Mouse (Mus musculus) kidney, adult 9 months (tissue): ENCODE measurements around the gene Hipk2.

Experiments used
- DNase-seq: peaks from one replicate; pipeline ENCODE4 v3.0.0; 2022

Gene Hipk2

DNA sequence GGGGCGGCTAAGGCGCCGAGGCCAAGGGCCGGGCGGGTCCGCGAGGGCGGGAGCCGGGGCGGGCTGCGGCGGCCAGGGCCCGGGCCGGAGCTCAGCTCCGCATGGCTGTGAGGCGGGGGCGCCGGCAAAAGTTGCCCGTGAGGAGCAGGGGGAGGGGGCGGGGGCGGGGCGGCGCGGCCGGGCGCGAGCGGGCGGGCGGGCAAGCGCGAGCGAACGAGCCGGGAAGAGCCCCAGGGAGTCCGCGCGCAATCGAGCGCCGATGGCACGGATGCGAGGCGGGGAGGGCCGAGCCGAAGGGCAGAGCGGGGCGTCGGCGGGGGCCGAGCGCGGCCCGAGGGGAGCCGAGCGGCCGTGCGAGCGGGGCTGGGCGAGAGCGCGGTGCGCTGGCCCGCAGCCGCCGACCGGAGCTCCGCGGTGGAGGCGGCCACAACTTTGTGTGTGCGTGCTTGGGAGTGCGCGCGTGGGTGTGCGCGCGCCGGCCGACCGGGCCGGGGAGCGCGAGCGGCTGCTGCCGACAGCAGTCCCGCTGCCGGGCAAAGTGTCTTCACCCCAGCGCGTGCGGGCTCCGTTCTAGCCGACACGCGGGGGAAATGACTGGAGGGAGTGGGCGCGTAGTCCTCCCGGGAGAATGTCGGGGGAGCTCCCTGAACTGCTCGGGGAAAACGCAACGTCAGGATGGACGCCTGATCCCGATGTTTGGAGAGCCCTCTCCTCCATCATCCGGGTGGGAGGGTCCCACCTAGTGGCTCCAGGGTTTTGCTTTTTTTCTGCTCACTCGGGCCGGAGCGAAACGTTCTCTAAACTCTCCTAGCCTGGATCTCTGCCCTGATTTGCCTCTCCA is at the start of gene Hipk2:
Gene Hipk2 (minus strand): TSS at position 95 of the 841 bp plus-strand sequence.
- DNase-seq: peak; percentile 81

DNA sequence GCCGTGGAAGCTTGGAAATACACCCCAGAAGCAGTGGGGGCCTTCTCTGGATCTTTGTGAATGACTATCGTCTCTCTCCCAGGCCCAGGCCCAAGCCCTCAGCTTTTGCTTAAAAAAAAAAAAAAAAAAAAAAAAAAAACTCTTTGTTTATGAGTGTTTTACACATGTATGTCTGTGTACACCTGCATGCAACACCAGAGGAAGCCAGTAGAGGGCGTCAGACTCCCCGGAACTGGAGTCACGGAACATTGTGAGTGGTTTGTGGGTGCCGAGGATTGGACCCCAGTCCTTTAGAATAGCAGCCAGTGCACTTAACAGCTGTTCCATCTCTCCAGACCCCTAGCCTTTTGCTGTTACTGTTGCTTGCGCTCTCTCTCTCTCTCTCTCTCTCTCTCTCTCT is 49.8 kb upstream of the Hipk2 start:
- DNase-seq: no peak

DNA sequence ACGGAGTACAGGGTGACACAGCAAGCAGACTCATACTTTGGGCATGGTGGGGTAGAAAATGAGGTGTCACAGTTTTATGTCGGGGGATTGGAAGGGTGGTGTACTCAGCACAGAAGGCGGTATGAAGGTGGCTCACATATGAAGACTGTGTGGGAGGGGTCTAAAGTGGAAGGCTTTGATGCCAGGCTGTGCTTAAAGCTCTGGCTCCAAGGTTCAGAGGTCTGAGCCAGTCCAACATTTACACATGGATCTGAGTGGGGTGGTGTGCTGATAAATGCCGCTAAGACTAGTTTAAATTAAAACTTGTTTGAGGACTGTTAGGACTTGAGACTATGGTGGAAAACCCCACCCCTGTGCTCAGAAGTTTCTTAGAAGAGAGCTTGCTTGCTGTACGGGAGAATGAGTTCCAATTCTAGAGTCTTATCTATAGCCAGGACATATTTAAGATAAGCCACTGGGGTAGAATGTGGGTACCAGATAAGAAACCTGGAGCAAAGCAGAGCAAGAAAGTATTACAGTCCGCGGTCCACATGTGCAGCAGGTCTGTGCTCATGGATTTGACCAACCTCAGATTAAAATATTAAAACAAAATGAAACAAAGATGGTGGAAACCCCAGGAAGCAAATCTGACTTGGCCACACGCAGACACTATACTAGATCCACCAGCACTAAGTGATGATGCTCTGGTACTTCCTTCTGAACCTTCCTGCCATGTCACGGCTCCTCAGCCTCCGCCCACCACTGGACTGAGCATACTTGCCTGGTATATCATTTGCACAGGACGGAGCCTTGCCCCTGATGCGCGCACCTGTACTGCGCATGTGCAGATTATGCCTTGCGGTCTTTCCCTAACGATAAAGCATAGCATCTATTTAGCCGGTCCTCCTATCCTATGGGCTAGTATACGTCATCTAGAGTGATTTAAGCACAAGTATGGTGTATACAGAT is 48.2 kb upstream of the Hipk2 start:
- no peak for DNase-seq

DNA sequence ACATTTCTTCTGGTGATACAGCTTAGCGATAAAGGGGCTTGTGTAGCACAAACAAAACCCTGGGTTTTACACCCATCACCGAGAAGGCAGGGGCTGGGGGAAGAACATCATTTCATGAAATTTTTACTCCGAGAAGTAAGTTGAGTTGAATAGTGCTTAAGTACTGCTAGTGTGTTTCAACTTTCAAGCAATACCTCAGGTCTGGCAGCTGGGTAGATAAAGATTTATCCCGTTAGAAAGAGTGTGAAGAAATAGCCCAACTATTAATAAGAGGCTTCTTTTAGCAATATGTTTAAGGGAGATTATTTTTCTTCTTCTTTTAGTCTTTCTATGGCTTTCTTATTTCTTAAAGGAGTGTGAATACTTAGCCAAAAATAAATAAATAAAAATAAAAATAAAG is 47.5 kb upstream of the Hipk2 start:
- no peak for DNase-seq

DNA sequence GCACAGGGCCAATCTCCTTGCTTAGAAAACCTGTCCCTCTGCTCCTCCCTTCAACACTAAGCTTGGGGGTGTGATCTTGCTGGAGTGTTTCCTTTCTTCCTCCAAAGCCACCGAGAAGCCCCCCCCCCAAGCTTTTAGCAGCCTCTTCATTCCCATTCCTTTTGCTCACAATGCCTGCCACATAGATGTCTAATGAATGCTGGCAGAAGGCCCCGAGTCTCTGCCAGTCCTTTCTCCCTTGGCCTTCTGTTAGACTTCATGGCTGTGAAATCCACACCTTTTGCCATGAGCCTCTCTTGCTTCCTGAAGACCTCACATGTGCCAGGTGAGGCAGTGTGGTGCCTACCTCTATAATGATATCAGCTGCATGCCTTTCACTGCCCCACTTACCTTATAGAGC is 46.6 kb upstream of the Hipk2 start:
- no peak for DNase-seq

DNA sequence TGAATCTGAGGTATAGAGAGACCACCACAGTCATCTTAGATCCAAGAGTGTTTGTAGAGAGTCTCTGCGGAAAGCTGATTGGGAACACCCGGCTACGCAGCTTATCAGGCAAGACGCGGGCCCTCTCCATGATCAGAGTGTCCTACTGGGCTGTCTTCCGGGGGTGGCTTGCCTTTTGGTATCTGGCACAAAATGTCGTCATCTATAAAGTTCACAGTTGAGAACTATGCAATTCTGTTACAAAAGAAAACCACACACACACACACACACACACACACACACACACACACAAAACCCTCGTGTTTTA is 45.8 kb upstream of the Hipk2 start:
- DNase-seq: no peak

DNA sequence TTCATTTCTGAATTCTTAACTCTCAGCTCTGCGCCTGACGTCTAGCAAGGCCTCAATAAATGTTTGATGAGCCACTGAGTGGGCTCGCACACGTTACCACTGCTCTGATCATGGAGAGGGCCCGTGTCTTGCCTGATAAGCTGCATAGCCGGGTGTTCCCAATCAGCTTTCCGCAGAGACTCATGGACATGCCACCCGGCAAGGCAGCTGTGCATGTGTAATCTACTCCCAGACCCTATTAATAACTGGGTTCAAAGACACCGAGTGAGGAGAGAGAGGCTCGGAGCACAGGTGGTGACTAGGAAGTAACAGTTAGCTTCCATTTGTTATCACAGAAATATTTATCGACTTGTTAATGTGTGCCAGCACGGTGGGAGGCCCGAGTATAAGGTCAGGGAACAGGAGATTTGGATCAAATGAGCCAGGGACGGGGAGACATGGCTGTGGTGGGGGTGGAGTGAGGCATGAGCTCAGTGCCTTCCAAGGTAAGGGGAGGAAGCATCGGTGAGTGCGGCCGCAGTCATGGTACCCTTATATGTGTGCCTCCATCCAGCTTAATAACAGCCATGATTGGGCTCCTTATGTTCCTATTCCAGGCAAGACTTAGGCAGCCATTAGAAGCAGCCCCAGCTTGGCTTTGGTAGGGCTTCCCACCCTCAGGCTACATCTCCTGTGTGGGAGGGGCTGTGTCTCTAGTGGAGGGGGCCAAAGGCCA is 45.3 kb upstream of the Hipk2 start:
- peak; percentile 36 for DNase-seq

DNA sequence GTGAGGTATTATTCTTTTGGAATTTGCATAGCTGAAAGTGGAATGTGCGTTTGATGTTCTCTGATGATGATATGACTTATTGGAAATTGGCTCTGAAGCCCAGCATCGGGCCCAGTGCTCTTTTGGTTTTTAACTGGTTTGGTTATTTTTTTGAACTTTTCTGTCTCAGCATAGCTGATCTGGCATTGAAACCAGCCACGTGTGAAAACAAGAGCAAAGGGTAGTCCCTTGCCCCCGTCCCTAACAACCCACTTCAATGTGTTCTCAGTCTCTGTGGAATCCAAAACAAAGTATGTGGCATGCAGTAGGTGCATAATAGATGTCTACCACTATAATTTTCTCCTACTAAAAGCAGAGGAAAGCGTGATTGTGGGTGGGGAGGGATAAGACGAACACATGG is 44.2 kb upstream of the Hipk2 start:
- peak; percentile 62 for DNase-seq

DNA sequence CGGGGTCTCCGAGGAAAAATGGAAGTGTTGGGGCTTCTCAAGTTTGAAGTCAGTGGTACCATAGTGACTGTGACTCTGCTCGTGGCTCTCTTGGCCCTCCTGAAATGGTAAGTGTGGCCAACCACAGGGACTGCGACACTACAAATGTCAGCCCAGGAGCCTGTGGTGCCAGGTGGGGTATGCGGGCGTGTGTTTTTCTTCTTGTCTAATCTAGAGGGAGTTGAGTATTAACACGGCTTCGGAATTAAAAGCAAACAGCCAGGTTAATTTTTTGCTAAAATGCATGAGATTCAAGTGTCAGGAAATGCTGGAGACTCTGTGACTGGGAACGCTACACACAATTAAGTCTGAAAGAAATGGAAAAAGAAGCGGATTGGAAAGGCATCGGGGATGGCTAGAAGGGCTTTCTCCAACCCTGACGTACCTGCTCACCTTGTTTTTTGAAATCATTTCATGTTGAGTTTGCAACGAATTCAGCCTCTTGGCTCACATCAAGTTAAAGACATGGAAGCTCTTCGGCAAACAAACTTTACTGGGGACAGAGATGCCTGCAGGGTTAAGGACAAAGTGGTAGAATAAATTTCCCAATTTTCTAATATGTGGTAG is 43.3 kb upstream of the Hipk2 start:
- peak; percentile 94 for DNase-seq

DNA sequence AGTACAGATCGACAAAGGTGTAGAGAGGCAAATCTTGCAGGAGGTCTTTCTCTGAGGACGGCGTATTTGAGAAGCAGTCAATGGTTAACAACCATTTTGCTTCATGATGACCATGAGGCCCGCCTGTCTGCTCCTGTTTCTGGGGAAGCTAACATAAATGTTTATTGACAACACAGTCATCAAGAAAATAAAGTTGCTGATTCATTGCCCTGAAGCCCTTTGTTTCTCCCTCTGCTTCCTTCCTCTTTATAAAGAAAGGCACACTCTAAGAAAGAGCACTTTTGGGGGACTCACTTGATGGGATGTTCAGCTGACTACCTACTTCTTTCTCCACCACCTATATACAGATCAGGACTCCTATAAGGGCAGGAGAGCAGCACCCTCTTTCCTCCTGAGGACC is 42.8 kb upstream of the Hipk2 start:
- DNase-seq: peak; percentile 36

DNA sequence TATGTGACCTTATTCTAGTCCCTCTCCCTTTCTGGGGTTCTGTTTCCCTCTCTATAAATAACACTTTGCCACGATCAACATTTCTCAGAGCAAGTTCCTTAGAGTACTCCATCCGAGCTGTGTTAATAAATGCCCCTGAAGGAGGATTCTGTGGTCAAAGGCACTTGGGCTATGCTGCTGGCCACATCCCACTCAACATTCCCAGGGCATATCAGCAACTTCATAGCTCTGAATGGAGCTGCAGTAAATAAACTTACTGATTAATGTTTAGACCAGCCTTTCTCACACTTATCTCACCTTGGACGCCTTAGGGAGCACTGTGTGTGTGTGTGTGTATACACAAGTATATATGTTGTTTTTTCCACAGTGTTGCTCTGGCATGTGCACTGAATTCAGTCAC is 41.5 kb upstream of the Hipk2 start:
- peak; percentile 34 for DNase-seq

DNA sequence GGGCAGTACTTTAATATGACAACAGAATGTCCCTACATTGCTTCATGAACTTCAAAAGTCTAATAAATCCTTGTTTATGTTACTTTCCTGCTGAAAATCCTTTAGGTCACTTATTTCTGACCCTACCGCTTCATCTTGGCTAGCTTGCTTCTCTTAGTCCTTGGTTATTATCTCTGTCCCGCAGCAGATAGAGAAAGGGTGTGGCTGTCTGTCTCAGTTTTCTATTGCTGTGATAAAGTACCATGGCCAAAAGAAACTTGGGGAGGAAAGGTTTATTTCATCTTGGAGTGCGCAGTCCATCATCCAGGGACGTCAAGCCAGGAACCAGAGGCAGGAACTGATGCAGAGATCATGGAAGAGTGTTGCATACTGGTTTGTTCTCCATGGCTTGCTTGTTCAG is 40.6 kb upstream of the Hipk2 start:
- no peak for DNase-seq

DNA sequence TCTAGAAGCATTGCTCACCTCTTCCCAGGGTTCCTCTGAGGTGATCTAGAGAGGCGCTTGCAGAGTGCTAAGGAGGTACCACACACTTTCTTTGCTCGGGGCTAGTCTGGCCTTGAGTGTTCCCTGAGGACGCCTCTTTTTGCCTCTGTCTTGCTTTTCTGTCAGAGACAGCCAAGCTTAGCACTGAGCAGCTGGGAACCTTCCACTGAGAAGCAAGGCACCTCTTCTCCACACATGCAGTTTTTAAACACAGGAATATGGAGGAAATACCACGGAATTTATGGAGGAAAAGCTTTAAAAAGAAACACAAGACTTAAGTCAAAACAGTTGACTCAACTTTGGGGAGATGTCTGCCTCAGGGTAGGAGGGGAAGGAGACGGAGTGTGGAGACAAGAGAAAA is 39.8 kb upstream of the Hipk2 start:
- no peak for DNase-seq

DNA sequence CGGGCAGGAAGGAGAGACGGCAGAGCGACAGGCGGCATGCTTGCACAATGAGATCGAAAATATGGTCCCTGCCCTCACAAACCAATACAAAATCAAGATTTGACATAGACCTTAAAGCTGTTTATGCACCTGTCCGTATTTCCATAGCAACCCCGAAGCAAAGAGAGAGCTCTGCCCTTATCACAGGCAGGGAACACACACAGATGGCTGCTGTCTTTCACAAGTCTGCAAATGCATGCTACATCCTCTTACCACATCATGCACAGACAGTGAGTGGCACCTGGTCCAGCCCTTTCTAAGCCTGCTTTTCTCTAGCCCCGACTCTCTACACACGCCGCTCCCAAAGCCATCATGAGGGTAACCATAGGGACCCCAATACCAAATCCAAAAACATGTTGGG is 38.2 kb upstream of the Hipk2 start:
- no peak for DNase-seq

DNA sequence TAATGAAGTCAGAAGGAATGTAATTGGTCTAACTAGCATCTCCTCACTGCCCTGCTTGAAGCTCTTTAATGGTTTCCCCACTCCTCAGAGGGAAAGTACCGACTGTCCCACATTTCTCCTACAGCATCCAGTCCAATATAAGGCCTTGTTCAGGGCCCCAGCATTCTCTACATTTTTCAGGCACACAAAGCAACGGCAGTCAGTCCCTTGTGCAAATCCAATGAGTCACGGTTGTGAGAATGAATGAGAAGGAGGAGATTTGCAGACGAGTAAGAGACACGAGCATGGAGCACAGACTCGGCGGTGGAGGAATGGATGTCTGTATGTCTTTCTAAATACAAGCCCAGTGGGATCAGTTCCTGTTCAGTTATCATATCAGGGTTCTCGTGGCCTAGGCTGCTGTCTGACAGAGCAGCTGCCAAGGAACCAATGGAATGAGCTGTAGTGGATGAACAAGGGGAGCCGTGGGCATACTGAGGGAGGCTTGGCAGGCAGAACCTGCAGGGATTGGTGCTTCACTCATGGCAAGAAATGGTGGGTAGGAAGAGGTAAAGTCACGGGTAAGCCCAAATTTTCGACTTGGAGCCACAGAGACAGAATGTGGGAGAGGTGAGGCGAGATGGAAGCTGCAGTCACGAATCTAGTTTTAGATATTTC is 37.5 kb upstream of the Hipk2 start:
- DNase-seq: no peak

DNA sequence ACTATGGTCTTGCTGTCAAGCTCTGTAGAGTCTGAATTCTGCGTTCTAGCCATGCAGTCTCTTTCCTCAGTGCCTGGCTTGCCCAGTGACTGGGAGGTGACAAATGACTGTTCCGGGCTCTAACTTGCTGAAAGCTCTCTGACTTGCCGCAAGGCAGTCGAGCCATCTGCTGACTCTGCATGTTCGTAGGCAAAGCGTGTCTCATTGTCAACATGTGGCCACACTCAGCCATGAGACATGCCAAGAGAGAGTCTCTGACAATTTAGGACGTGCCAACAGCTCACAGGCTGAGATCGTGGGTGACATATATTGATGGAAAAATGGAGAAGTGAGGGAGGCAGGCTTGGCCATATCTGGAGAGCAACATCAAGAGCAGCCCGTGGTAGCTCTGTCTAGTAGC is 36.9 kb upstream of the Hipk2 start:
- DNase-seq: no peak

DNA sequence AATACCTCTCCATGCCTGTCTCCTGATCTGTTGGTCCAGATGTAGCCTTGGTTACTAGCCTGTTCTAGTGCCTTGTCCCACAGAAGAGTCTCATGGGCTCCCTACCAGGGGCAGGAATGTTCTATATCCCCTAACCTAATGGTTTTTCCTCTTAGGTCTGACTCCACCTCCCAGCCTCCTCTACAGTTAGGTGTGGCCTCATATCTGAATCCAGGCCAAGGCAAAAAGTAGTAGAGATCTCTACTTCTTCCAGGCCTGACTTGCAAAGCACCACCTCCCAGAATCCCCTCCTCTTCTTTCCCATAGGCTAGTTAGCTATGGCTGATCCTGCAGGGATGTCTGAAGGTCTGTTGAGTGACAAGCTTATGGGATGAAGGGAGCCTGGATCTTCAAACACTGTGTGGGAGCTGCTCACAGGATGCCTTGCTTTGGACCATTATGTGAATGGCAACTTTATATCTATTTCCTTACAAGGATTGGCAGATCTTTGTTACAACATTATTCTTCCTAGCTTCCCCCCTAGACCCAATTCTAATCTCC is 36.2 kb upstream of the Hipk2 start:
- no peak for DNase-seq

DNA sequence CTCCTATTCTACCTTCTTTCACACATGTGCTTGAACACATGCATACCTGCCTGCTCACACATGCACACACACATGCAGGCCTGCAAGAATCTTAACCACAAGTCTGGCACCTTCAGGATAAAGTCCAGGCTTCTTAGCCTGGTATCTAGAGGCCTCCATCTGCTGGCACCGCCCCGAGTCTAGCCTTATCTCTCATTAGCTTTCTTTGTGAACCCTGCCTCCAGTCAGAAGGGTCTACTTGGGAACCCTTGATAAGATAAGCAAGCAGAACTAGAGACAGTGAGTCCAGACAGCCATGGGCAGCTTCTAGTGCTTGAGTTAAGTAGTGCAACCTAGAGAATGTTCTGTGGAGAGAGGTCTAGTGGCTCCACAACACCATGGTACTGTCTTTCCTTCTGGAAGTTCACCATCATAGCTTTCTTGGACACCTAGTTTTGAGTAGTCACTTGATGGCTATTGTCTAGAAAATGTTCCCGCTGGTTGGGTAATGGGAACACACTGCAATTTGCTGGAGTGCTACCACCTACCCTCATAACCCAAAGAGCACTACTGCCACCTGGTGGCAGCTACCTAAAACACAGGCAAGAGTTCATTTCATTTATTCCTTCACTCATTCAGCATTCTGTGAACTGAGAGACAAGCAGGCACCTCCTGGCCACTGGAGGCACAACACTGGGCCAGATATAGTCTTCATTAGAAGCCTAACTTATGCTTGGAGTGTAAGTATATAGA is 35.0 kb upstream of the Hipk2 start:
- DNase-seq: peak; percentile 87

DNA sequence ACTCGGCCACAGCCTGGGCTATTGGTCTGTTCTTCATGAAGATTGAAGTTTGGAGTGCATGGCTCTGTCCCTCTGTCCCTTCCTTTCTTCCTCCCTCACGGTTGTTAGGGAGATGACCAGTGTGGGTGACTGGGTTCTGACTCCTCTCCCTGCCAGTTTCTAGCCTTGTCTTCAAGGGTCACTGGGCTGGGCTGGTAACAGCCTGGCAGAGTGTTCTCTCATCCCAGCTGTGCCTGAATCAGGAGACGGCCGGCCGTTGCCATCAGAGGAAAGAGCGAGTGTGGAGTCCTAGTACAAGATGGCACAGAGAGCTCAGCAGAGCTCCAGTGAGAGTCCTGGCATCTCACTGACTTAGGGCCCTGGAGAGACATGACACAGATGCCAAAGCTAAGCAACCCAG is 32.4 kb upstream of the Hipk2 start:
- DNase-seq: peak; percentile 43

DNA sequence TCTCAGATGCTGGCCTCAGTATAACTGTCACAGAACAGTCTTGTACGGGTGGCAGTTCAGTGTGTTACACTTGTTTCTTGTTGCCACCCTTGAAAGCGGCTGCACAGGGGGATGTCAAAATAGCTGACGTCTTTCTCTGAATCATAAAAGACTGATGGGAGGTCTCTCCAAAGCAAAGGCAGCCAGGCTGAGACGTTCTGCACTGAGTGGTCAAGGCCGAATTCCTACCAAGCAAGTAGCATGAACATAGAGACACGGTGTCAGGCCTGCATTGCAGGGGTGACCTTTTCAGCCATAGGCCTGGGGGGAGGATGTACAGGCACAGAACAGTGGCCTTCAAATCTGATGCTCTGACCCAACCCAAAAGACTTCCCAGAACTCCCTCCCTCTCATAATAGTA is 30.0 kb upstream of the Hipk2 start:
- DNase-seq: no peak

DNA sequence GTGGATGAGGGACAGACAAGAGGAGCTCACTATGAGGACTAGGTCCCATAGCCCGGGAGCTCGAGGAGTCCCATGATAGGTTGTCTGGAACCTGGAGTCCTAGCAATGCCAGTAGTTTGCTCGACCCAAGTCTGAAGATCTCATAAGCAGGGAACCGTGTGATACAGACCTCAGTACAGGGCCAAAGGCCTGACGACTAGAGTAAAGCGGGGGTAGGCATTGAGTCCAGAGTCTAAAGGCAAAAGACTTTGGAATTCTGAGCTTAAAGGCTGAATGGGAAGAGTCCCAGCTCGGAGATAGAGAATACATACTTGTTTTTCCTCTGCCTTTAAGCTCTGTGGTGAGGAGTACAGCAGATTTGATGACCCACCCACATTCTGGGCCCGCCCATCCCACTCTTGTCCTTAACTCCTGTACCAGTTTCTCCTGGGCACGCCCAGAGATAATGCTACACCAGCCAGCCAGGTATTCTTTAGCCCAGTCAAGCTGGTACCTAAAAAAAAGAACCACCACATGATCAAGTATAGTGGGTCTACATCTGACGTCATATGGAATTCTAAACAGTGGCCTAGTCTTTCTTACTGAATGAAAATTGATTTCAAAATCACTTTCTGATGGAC is 27.0 kb upstream of the Hipk2 start:
- DNase-seq: peak; percentile 62
